Mouse (Mus musculus): ENCODE measurements at regions not wholly inside any gene's neighbourhood (a gene's known extent, or its start where the extent isn't known, plus 50 kb on each side); places are given as distances from the start of the nearest gene placed in this dataset.

DNA sequence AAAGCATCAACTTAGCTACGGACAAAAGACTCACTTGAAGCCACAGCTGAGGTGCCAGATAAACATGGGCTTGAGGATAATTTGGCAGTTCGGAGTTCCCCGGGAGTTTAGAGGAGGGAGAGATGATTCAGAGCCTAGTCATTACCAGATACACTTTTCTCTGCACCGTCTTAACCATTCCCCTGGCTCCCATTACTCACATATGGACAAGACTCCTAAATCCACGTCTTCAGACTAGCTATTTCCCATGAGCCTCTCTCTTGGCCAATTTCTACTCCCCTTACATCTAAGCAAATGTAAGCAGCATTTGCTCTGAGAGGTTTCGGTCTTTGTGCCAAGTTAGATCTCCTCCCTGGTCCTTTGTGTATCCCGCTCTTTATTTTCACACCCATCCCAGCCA is 100.4 kb upstream of the Olfm4 start:
- no peak for ATAC-seq (ENCODE audit: low FRiP score, low read depth)
- H3K36me3 ChIP-seq = no peaks in the 10 kb centered on the region
- peaks cover 44% of the 10 kb centered on the region for H3K4me1 ChIP-seq
- H3K9ac ChIP-seq (replicated peaks) = no peak overlapping the region
- no peak overlapping the region for H3K4me2 ChIP-seq (replicated peaks)
- H3K4me3 ChIP-seq = no peak overlapping the region
- no peak overlapping the region for H3K27ac ChIP-seq (replicated peaks)
- WGBS = 79% methylated on average over 7 of the region's 7 CpGs
- no peaks in the 10 kb centered on the region for H3K9me3 ChIP-seq
- peaks cover 62% of the 10 kb centered on the region for H3K27me3 ChIP-seq

DNA sequence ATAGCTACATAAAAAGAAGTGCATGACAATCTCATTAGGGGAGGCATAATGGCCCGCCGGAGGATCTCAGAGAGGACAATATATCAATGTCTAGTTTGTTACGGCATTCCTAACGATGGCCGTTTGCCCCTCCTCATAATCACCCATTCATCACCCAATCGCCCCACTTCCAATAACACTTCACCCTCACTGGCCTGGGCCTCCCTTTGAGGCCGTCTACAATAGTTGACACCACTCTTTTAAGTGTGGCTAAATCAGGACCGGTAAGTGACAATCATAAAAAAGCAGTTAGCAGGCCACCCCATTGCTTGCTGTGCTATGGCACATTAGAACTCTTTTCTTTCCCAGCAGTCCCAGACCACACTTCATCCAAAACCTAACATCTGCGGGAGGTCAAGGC is 102.2 kb upstream of the Olfm4 start:
- H3K36me3 ChIP-seq = no peaks in the 10 kb centered on the region
- H3K27ac ChIP-seq (replicated peaks) = no peak overlapping the region
- peaks cover 71% of the 10 kb centered on the region for H3K27me3 ChIP-seq
- H3K4me2 ChIP-seq (replicated peaks) = no peak overlapping the region
- 38% methylated on average over 9 of the region's 9 CpGs for WGBS
- no peaks in the 10 kb centered on the region for H3K9me3 ChIP-seq
- H3K4me1 ChIP-seq = peaks cover 47% of the 10 kb centered on the region
- ATAC-seq (ENCODE audit: low FRiP score, low read depth) = peak; percentile 74
- H3K4me3 ChIP-seq = no peak overlapping the region
- H3K9ac ChIP-seq (replicated peaks) = no peak overlapping the region

DNA sequence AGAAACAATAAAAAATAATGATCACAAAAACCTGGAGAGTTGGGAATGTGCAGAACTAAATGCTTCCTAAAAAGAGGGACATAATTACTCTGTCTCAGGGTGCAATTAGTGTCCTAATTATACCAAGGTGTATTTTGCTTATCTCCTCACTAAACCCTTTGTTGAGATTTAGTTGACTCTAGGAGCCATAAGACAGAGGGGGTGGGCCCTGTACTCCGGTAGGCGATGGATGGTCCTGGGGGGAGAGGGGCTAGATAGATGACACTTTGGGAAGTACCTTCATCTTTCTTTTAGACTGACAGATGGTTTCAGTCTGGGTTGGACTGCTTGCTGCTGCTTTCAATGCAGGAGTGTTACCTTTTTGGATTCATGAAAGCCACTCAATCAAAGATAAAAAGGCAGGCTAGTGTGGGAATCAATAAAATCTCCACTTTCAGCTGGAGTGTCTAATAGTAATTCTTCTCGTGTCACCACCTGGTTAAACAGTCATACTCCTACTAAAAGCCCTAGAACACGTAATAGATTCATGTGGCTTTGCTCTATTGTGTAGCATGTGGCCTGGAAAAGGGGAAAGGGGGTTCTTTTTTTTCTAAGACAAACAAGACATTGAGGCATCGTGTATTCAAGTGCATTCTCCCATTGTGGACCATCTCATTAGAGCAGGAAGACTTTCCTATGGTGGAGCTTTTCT is 103.7 kb upstream of the Olfm4 start:
- H3K9ac ChIP-seq (replicated peaks) = no peak overlapping the region
- WGBS = 38% methylated on average over 5 of the region's 5 CpGs
- peak overlapping the region; percentile 50; the same call in 1 of the 2 replicates for H3K27ac ChIP-seq (replicated peaks)
- ATAC-seq (ENCODE audit: low FRiP score, low read depth) = no peak
- H3K4me3 ChIP-seq = no peak overlapping the region
- H3K9me3 ChIP-seq = no peaks in the 10 kb centered on the region
- peaks cover 47% of the 10 kb centered on the region for H3K4me1 ChIP-seq
- peaks cover 71% of the 10 kb centered on the region for H3K27me3 ChIP-seq
- H3K36me3 ChIP-seq = no peaks in the 10 kb centered on the region
- no peak overlapping the region for H3K4me2 ChIP-seq (replicated peaks)

DNA sequence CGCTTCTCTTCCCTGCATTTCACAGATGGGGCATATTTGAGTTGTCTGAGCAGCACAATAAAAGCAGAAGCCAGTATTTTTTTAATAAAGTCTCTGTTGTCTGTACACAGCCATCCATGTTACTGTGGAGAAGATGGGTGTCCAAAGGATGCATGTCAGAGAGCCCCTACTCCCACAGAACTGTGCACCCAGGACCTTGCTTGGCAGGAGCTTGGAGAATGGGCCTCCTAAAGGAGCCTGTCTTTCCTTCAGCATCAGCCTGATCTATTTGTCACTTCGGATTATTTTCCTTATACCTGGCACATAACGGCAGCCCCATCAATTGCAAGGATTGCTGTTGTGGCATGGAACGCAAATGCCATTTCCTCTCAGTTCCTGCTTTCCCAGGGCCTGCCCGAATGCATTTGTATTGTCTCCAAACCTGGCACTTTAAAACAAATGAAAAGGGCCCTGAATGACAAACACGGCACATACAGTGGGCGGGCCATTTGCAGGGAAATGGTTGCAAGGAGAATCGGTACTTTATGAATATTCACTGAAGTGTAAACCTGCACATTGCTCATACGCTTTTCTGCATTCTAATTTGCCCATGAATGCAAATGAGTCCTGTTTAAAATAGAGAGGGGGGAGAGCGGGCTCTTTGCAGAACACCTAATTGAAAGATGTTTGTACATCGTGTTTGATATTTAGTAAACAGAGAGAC is 104.4 kb upstream of the Olfm4 start:
- Histone ChIP-seq H3K36me3 (no peaks in the 10 kb centered on the region), H3K4me3 (no peak overlapping the region), H3K9ac (replicated peaks) (no peak overlapping the region), H3K4me2 (replicated peaks) (no peak overlapping the region), H3K27ac (replicated peaks) (peak overlapping the region; percentile 43; the same call in 1 of the 2 replicates), H3K9me3 (no peaks in the 10 kb centered on the region), H3K27me3 (peaks cover 73% of the 10 kb centered on the region), H3K4me1 (peaks cover 47% of the 10 kb centered on the region)
- 59% methylated on average over 11 of the region's 11 CpGs for WGBS
- ATAC-seq (ENCODE audit: low FRiP score, low read depth) = peak; percentile 31; the same call in 1 of the 2 replicates

DNA sequence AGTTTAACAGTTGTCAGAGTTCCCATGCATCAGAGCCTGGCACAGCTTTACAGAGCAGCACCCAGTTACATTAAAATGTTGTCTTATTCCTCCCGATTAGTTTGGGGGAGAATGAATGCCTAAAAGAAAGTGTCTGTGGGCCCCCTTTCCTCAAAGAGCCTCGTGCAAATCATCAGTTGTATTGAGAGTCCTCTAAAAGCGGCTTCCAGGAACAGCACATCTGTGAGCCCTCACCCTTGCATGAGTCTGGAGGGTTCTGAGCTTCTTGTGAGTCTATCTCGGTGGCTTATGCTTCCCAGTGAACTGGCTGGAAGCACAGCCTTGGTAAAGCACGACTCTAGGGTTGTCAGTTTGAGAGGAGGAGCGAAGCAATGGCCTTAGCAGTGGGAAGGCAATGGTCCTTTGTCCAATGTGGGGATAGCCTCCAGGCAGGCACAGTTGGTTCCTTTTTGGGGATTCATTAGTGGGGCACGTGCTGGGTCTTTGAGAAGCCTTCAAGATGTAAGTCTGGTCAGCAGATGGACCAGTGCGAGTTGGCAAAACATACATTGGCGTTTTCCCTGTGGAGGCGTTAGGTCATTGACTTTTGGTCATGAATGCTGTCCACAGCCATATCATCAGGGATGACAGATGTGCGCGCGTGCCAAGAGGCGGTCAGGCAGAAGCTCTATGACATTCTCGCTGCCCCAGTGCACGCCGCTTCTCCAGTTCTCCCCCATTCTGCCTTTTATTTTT is 105.4 kb upstream of the Olfm4 start:
- Histone ChIP-seq H3K4me2 (replicated peaks) (no peak overlapping the region), H3K27ac (replicated peaks) (no peak overlapping the region), H3K4me3 (no peak overlapping the region), H3K4me1 (peaks cover 49% of the 10 kb centered on the region), H3K9ac (replicated peaks) (no peak overlapping the region), H3K9me3 (no peaks in the 10 kb centered on the region), H3K36me3 (no peaks in the 10 kb centered on the region), H3K27me3 (peaks cover 71% of the 10 kb centered on the region)
- ATAC-seq (ENCODE audit: low FRiP score, low read depth) = no peak
- 80% methylated on average over 17 of the region's 17 CpGs for WGBS

DNA sequence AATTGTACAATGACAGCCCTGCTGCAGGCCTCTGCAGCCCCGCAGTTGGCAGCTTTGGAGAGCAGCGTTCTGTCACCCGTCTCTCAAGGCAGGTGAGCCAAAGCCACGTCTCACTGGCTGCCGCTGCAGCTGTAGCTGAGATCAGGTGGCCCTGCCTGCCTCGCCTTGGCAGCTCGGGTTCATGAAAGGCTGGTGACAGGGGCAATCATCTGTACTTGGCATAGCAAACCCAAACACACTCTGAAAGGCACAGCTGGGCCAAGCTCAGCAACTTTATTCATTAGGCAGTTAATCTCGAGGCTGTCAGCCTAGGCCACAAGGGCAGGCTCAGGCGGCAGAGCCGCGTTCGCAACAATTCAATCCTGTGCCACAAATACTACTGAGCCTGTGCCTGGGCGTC is 102.0 kb upstream of the Pcdh8 start:
- Histone ChIP-seq H3K9me3 (no peaks in the 10 kb centered on the region), H3K36me3 (no peaks in the 10 kb centered on the region), H3K9ac (replicated peaks) (no peak overlapping the region), H3K27ac (replicated peaks) (peak overlapping the region; percentile 11; the same call in 1 of the 2 replicates), H3K4me1 (peaks cover 10% of the 10 kb centered on the region), H3K4me3 (no peak overlapping the region), H3K4me2 (replicated peaks) (no peak overlapping the region), H3K27me3 (peaks cover 67% of the 10 kb centered on the region)
- WGBS = 38% methylated on average over 13 of the region's 13 CpGs
- ATAC-seq (ENCODE audit: low FRiP score, low read depth) = peak; percentile 76

DNA sequence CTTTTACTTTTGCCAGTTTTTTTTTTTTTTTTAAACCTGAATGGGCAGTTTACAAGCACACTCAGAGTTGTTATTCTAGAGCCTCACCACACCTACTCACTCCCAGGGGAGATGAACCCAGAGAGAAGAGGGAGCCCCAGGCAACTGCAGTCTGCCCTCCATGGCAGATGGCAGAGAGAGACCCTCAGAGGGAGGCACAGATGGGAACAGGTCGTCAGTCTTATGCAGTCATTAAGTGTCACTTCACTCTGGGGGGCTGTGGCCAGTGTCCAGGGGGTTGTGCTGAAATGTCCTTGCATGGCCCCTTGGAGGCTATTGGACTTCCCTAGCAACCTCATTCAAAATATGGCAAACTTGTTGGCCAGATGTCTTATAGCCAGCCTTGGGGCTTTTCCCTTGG is 101.3 kb upstream of the Pcdh8 start:
- no peak overlapping the region for H3K27ac ChIP-seq (replicated peaks)

DNA sequence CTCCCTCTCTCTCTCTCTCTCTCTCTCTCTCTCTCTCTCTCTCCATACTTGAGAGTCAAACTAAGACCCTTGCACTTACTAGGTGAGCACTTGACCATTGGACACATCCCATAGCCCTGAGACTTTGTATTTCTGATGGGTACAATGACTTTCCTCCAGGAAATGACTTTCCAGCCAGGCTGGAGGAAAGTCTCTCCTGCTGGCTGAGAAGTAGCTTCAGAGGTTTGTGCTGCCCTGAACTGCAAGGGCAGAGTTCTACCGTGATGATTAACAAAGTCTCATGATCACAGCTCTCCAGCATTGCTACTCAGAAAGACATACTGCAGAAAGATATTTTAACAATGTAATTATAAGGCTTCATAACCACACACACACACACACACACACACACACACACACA is 98.2 kb upstream of the Pcdh8 start:
- ATAC-seq (ENCODE audit: low FRiP score, low read depth) = no peak
- 65% methylated on average over 1 of the region's 1 CpGs for WGBS
- H3K9me3 ChIP-seq = no peaks in the 10 kb centered on the region
- no peak overlapping the region for H3K27ac ChIP-seq (replicated peaks)
- no peak overlapping the region for H3K4me3 ChIP-seq
- H3K9ac ChIP-seq (replicated peaks) = no peak overlapping the region
- no peaks in the 10 kb centered on the region for H3K36me3 ChIP-seq
- no peak overlapping the region for H3K4me2 ChIP-seq (replicated peaks)
- peaks cover 39% of the 10 kb centered on the region for H3K27me3 ChIP-seq
- peaks cover 10% of the 10 kb centered on the region for H3K4me1 ChIP-seq

More for the DNA sequence above, 101.3 kb upstream of the Pcdh8 start:
- ATAC-seq (ENCODE audit: low FRiP score, low read depth) = peak; percentile 39; the same call in 1 of the 2 replicates
- H3K9ac ChIP-seq (replicated peaks) = no peak overlapping the region
- 17% methylated on average over 1 of the region's 1 CpGs for WGBS
- no peaks in the 10 kb centered on the region for H3K9me3 ChIP-seq
- no peak overlapping the region for H3K4me3 ChIP-seq
- peaks cover 10% of the 10 kb centered on the region for H3K4me1 ChIP-seq
- H3K4me2 ChIP-seq (replicated peaks) = no peak overlapping the region
- H3K36me3 ChIP-seq = no peaks in the 10 kb centered on the region
- peaks cover 67% of the 10 kb centered on the region for H3K27me3 ChIP-seq

DNA sequence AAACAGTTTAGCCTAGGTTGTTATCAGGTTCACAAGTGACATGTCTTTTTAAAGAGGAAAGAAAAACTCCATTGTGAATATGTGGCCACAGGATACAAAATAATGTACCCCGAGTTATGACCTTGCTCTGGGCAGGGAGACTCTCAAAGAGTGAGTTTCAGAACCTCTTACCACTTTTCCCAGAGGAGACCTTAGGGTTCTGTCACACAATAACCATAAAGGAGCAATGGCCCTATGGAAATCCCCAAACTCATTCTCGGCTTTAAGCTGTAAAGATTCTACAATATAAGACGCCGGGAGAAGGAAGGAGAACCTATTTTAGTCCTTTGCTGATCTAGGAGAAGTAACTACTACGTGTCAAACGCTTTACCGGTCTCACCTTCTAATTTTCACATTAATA is 85.1 kb upstream of the Pcdh8 start:
- Histone ChIP-seq H3K27ac (replicated peaks) (no peak overlapping the region), H3K4me2 (replicated peaks) (no peak overlapping the region), H3K36me3 (no peaks in the 10 kb centered on the region), H3K9me3 (no peaks in the 10 kb centered on the region), H3K27me3 (peaks cover 22% of the 10 kb centered on the region), H3K4me3 (no peak overlapping the region), H3K4me1 (peaks cover 6% of the 10 kb centered on the region; the same call in 1 of the 2 replicates), H3K9ac (replicated peaks) (no peak overlapping the region)
- WGBS = 86% methylated on average over 7 of the region's 7 CpGs
- ATAC-seq (ENCODE audit: low FRiP score, low read depth) = no peak

DNA sequence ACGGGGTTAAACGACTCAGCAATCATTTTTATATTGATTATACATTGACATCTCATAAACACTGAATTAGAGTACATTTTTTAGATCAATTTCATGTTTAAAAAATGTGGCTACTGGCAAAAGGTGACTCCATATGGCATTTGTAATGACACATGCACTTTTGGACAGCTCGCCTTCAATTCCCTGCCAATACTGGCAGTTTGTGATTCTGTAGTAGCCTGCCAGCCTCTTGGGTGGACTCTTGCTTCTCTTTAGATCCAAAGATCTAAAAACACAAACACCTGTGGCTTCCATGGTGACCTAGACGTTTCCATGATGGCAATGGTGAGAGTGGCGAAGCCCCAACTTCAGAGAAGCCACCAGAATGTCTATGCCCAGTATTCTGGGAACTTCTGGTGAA is 83.1 kb upstream of the Pcdh8 start:
- peaks cover 24% of the 10 kb centered on the region for H3K4me1 ChIP-seq
- no peak overlapping the region for H3K4me3 ChIP-seq
- 91% methylated on average over 5 of the region's 5 CpGs for WGBS
- no peak overlapping the region for H3K4me2 ChIP-seq (replicated peaks)
- no peak overlapping the region for H3K27ac ChIP-seq (replicated peaks)
- no peak for ATAC-seq (ENCODE audit: low FRiP score, low read depth)
- H3K9ac ChIP-seq (replicated peaks) = no peak overlapping the region
- peaks cover 41% of the 10 kb centered on the region for H3K27me3 ChIP-seq
- H3K9me3 ChIP-seq = no peaks in the 10 kb centered on the region
- H3K36me3 ChIP-seq = no peaks in the 10 kb centered on the region

DNA sequence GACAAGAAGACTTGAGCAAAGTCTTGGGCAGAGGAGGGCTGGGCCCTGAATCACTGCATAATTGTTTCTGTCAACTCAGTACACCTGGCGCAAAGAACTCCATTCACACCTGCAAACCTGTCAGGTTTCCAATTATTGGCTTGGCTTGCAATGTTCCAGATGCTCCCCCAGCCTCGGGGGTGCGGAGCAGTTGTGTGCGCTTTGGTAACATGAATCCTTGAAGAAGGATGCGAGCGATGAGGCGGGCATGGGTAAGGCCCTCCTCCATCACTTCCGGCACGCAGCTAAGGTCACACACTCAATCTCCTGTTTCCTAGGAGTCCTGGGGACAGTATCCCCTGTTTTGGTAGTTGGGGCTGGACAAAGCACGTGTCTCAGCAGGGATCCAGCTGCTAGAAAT is 81.6 kb upstream of the Pcdh8 start:
- no peak overlapping the region for H3K4me3 ChIP-seq
- H3K9ac ChIP-seq (replicated peaks) = no peak overlapping the region
- no peak overlapping the region for H3K4me2 ChIP-seq (replicated peaks)
- no peak for ATAC-seq (ENCODE audit: low FRiP score, low read depth)
- H3K36me3 ChIP-seq = no peaks in the 10 kb centered on the region
- H3K27me3 ChIP-seq = peaks cover 47% of the 10 kb centered on the region
- H3K27ac ChIP-seq (replicated peaks) = no peak overlapping the region
- WGBS = 76% methylated on average over 10 of the region's 10 CpGs
- no peaks in the 10 kb centered on the region for H3K9me3 ChIP-seq
- peaks cover 24% of the 10 kb centered on the region for H3K4me1 ChIP-seq

DNA sequence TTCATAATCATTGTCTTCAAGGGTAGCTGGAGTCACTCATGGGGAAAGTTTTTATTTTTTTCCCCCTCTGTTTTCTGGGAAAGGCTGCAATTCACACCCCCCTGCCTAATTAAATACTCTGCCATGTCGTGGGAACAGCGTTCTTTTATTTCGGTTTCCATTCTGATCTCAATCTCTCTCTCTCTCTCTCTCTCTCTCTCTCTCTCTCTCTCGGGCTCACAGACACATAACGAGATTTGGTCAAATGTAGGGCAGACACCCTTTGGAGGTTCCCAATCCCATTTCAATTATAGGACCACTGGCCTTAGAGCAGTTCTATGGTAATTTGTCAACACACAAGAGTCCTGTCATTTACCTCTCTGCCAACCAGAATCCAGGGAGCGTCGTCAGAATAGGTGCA is 80.7 kb upstream of the Pcdh8 start:
- Histone ChIP-seq H3K4me3 (no peak overlapping the region), H3K4me2 (replicated peaks) (no peak overlapping the region), H3K9ac (replicated peaks) (no peak overlapping the region), H3K27me3 (peaks cover 56% of the 10 kb centered on the region), H3K4me1 (peaks cover 24% of the 10 kb centered on the region), H3K36me3 (no peaks in the 10 kb centered on the region), H3K9me3 (no peaks in the 10 kb centered on the region), H3K27ac (replicated peaks) (no peak overlapping the region)
- 58% methylated on average over 7 of the region's 7 CpGs for WGBS
- no peak for ATAC-seq (ENCODE audit: low FRiP score, low read depth)
